Mouse (Mus musculus) ES-Bruce4 (cell line): ENCODE data around the gene Inhbb. TPM values are rescaled to one million over a fixed set of nuclear protein-coding genes. Genes with fewer than 3 reads are reported as not detected.

Experiments
- H3K27ac ChIP-seq: 2 replicates; pipeline ENCODE4 v1.5.1; 2012; ENCODE audit warnings: low read length, inconsistent platforms; ENCODE audit not compliant: insufficient read depth
- H3K27me3 ChIP-seq: 2 replicates; pipeline ENCODE4 v1.6.1; 2012; ENCODE audit warnings: mild to moderate bottlenecking, low read length, inconsistent platforms; ENCODE audit not compliant: control insufficient read depth, poor library complexity, insufficient read depth, severe bottlenecking
- H3K36me3 ChIP-seq: 2 replicates; pipeline ENCODE4 v1.6.1; 2012; ENCODE audit warnings: inconsistent platforms, mild to moderate bottlenecking, low read length, moderate library complexity; ENCODE audit not compliant: control insufficient read depth, poor library complexity, insufficient read depth, severe bottlenecking
- H3K4me1 ChIP-seq: one replicate; pipeline ENCODE4 v1.8.1; 2011; ENCODE audit warnings: low read length; ENCODE audit not compliant: control insufficient read depth, insufficient read depth
- H3K4me3 ChIP-seq: 2 replicates; pipeline ENCODE4 v1.5.1; 2011; ENCODE audit warnings: low read depth, mild to moderate bottlenecking, low read length
- H3K9ac ChIP-seq: 2 replicates; pipeline ENCODE4 v1.6.1; 2012; ENCODE audit warnings: low read depth, mild to moderate bottlenecking, inconsistent platforms; ENCODE audit not compliant: poor library complexity, severe bottlenecking
- H3K9me3 ChIP-seq: replicated peaks from 2 replicates; pipeline ENCODE4 v1.6.1; 2012; ENCODE audit warnings: mild to moderate bottlenecking, low read length, inconsistent platforms; ENCODE audit not compliant: control insufficient read depth, poor library complexity, insufficient read depth, severe bottlenecking
- CTCF ChIP-seq: IDR thresholded peaks from one replicate; pipeline ENCODE4 v1.8.1; 2011; ENCODE audit warnings: low read depth, low read length
- EP300 ChIP-seq: IDR thresholded peaks from 2 replicates; pipeline ENCODE4 v1.6.1; 2011; ENCODE audit warnings: low read depth, low read length; ENCODE audit not compliant: insufficient read depth
- POLR2A ChIP-seq: IDR thresholded peaks from one replicate; pipeline ENCODE4 v1.8.1; 2011; ENCODE audit warnings: low read length; ENCODE audit not compliant: insufficient read depth
- polyA plus RNA-seq: library from polyadenylated mRNA; stranded (reverse); fragments of >200 nt; gene quantifications from 2 replicates; pipeline ENCODE4 v1.2.4, GENCODE M21; 2011; ENCODE audit warnings: low read depth; ENCODE audit not compliant: missing spikeins, insufficient read depth, insufficient read length

Gene Inhbb
- polyA plus RNA-seq, 1 experiment = 1.9 TPM

- Histone ChIP-seq H3K36me3 (no peaks in the 10 kb centered on the region), H3K9me3 (no peaks in the 10 kb centered on the region), H3K27me3 (no peaks in the 10 kb centered on the region), H3K4me3 (no peak overlapping the region), H3K9ac (no peak overlapping the region), H3K4me1 (no peaks in the 10 kb centered on the region), H3K27ac (no peak overlapping the region)
- no peak for TF ChIP-seq POLR2A
These were observed 38.1 kb downstream of the Inhbb start for GRCm38 (mm10) chr1:119383916-119384315.

- TF ChIP-seq CTCF (no peak), POLR2A (no peak), EP300 (no peak)
- Histone ChIP-seq H3K4me1 (no peaks in the 10 kb centered on the region), H3K9ac (no peak overlapping the region), H3K27ac (no peak overlapping the region), H3K36me3 (no peaks in the 10 kb centered on the region), H3K9me3 (peaks cover 8% of the 10 kb centered on the region; the same call in 1 of the 2 replicates), H3K27me3 (no peaks in the 10 kb centered on the region), H3K4me3 (no peak overlapping the region)
These were observed 41.4 kb downstream of the Inhbb start for GRCm38 (mm10) chr1:119380609-119381008.

- peaks cover 8% of the 10 kb centered on the region; the same call in 1 of the 2 replicates for H3K9me3 ChIP-seq
- no peak overlapping the region for H3K4me3 ChIP-seq
- no peak overlapping the region for H3K27ac ChIP-seq
- no peaks in the 10 kb centered on the region for H3K27me3 ChIP-seq
- H3K36me3 ChIP-seq = no peaks in the 10 kb centered on the region
- H3K4me1 ChIP-seq = no peaks in the 10 kb centered on the region
- TF ChIP-seq CTCF = no peak
- no peak for TF ChIP-seq POLR2A
- TF ChIP-seq EP300 = no peak
- no peak overlapping the region for H3K9ac ChIP-seq
These were observed 46.7 kb downstream of the Inhbb start for GRCm38 (mm10) chr1:119375376-119375775.

- no peaks in the 10 kb centered on the region for H3K9me3 ChIP-seq
- no peak for TF ChIP-seq CTCF
- TF ChIP-seq EP300 = no peak
- no peak for TF ChIP-seq POLR2A
These were observed 54.5 kb downstream of the Inhbb start for GRCm38 (mm10) chr1:119367546-119367945.

GRCm38 (mm10) chr1:119366315-119366714 lies 55.7 kb downstream of the Inhbb start:
- no peak for TF ChIP-seq CTCF
- TF ChIP-seq EP300 = no peak
- TF ChIP-seq POLR2A = no peak
- H3K4me1 ChIP-seq = no peaks in the 10 kb centered on the region
- H3K27ac ChIP-seq = no peak overlapping the region
- H3K27me3 ChIP-seq = no peaks in the 10 kb centered on the region
- no peaks in the 10 kb centered on the region for H3K36me3 ChIP-seq
- H3K9me3 ChIP-seq = no peaks in the 10 kb centered on the region
- no peak overlapping the region for H3K4me3 ChIP-seq
- H3K9ac ChIP-seq = no peak overlapping the region

More at GRCm38 (mm10) chr1:119367546-119367945, 54.5 kb downstream of the Inhbb start:
- Histone ChIP-seq H3K27ac (no peak overlapping the region), H3K4me1 (no peaks in the 10 kb centered on the region), H3K27me3 (no peaks in the 10 kb centered on the region), H3K9ac (no peak overlapping the region), H3K36me3 (no peaks in the 10 kb centered on the region), H3K4me3 (no peak overlapping the region)

Other genes starting within 250 kb of the Inhbb start
- gene Ralb, start 82.5 kb upstream of the Inhbb start, polyA plus RNA-seq = 54.8 and 56.9 TPM in 2 replicates
- gene Tmem185b, start 103.9 kb upstream of the Inhbb start, polyA plus RNA-seq = 8.7 and 8.9 TPM in 2 replicates
- 48.2 and 49.7 TPM in 2 replicates for gene Epb41l5, start 226.8 kb upstream of the Inhbb start, polyA plus RNA-seq